Mouse (Mus musculus): ENCODE results near the gene Gimap4.
"Not testable (repeated sequence)": the region's sequence is repeated elsewhere in the genome, so short reads cannot be mapped to it uniquely, and the experiment has no call there.

The Gimap4 gene

GRCm38 (mm10) chr6:48675931-48676859 is 8.2 kb upstream of the Gimap4 start, which contains the start of gene Gimap9:
TSS of gene Gimap9 (plus strand) at chr6:48676129.
- DNase-seq (ENCODE audit: low spot score in 2 of 2) = peak; percentile 69 to 82

- DNase-seq (ENCODE audit: low spot score in 2 of 2) = no peak
Observed at GRCm38 (mm10) chr6:48676860-48677415, 7.4 kb upstream of the Gimap4 start.

GRCm38 (mm10) chr6:48677492-48678345 is 6.6 kb upstream of the Gimap4 start:
- no peak for DNase-seq (ENCODE audit: low spot score in 2 of 2)

GRCm38 (mm10) chr6:48678391-48678790 is 6.0 kb upstream of the Gimap4 start:
- no peak for DNase-seq (ENCODE audit: low spot score in 2 of 2)

- no peak for DNase-seq (ENCODE audit: low spot score in 2 of 2)
Observed at GRCm38 (mm10) chr6:48679701-48680100, 4.6 kb upstream of the Gimap4 start.

GRCm38 (mm10) chr6:48680421-48680820 is 3.9 kb upstream of the Gimap4 start:
- no peak for DNase-seq (ENCODE audit: low spot score in 2 of 2)

- DNase-seq (ENCODE audit: low spot score in 2 of 2) = no peak
Observed at GRCm38 (mm10) chr6:48681472-48682090, 2.8 kb upstream of the Gimap4 start.

- DNase-seq (ENCODE audit: low spot score in 2 of 2) = no peak
Observed at GRCm38 (mm10) chr6:48682271-48682670, 2.1 kb upstream of the Gimap4 start.

GRCm38 (mm10) chr6:48683263-48683821 is 1.0 kb upstream of the Gimap4 start:
- DNase-seq (ENCODE audit: low spot score in 2 of 2) = not testable (repeated sequence)

GRCm38 (mm10) chr6:48684806-48685205 is 457 bp downstream of the Gimap4 start:
- no peak for DNase-seq (ENCODE audit: low spot score in 2 of 2)

GRCm38 (mm10) chr6:48685251-48685650 is 902 bp downstream of the Gimap4 start:
- no peak for DNase-seq (ENCODE audit: low spot score in 2 of 2)

GRCm38 (mm10) chr6:48685694-48686665 is 1.6 kb downstream of the Gimap4 start:
- no peak for DNase-seq (ENCODE audit: low spot score in 2 of 2)

GRCm38 (mm10) chr6:48687077-48687476 is 2.7 kb downstream of the Gimap4 start:
- no peak for DNase-seq (ENCODE audit: low spot score in 2 of 2)

- DNase-seq (ENCODE audit: low spot score in 2 of 2) = no peak
Observed at GRCm38 (mm10) chr6:48689320-48689719, 5.0 kb downstream of the Gimap4 start.

- peak in 1 of 2 experiments; percentile 44 for DNase-seq (ENCODE audit: low spot score in 2 of 2)
Observed at GRCm38 (mm10) chr6:48692962-48693361, 8.6 kb downstream of the Gimap4 start.

- no peak for DNase-seq (ENCODE audit: low spot score in 2 of 2)
Observed at GRCm38 (mm10) chr6:48696830-48697554, 12.6 kb downstream of the Gimap4 start.

- no peak for DNase-seq (ENCODE audit: low spot score in 2 of 2)
Observed at GRCm38 (mm10) chr6:48697555-48697930, 13.2 kb downstream of the Gimap4 start.

GRCm38 (mm10) chr6:48698066-48698856 is 13.9 kb downstream of the Gimap4 start:
- peak in 1 of 2 experiments; percentile 10 for DNase-seq (ENCODE audit: low spot score in 2 of 2)

- DNase-seq (ENCODE audit: low spot score in 2 of 2) = no peak
Observed at GRCm38 (mm10) chr6:48698888-48699287, 14.5 kb downstream of the Gimap4 start.

Measured in spleen, postnatal 10 days (tissue).